Mouse (Mus musculus): Measurements from ENCODE around the gene Tmem132c.
A peak's percentile ranks its signal among the peaks of the same experiment; 100 is the strongest.

Tmem132c gene

DNA sequence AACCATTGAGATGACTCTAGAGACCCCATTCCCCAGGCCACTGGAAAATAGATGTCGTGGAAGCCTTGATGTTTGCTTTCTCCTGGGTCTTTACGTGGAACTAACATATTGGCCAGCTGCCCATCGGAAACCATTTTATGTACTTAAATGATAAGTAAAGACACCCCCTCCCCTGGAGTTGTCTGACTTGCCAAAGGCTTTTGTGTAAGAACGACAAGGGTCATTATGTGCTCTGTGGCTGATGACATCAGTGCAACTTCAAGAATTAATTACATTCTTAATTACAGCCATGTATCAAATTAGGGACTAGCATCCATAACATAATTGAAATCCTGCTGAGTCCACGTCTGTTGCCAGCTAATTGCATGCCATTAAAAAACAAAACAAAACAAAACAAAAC, 45.3 kb downstream of the Tmem132c start:
- DNase-seq = no peak

DNA sequence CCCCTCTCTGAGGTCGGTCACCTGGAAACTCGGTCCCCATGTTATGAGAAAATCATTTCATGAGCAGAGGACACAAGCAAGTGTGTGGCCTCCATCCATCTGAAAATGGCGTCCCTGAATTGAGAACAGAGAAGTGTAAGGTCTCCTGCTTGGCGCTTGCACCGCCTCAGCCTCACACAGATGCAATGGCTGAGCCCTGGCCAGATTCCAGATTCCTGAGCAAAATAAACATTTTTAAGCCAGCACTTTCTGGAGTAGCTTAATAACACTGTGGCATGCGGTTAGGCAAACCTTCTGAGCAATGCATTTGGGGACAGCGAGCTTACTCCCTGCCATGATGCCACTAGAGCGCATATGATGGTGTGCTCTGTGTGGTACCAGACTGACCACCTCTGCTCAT, 48.1 kb downstream of the Tmem132c start:
- DNase-seq = no peak

DNA sequence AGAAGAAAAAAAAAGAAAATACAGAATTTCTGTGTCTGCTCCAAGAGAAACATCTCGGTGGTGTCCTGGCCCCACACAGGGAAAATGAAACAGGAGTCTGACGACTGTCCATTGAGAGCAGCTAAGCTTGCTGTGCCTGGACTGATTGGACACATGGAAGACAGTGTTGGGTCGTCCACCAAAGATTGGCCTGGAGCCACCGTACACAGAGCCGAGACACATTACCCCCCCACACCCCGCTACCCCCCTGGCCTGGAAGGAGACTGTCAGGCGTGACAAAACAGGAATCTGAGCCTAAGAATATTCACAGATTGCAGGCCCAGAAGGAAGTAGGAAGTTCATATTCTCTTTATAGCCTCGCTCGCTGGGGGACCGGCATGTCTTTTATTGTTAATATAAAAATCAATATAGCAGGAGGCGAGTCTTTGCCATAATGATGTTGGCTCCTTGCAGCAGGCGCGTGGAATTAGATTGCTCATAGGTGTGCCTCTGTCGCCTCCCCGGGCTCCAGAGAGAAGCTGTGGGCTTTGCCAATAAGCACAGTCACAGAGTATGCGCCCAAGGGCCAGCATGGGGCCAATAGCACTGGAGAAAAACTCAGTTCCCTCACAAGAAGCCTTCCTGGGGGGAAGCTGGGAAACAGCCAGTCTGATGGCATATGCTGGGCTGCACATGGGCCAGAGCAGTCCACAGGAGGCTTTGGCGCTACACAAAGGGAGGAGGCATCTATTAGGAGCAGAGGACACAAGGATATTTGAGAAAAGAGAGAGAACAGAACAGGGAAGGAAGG, 49.0 kb downstream of the Tmem132c start:
- peak; percentile 88 for DNase-seq

DNA sequence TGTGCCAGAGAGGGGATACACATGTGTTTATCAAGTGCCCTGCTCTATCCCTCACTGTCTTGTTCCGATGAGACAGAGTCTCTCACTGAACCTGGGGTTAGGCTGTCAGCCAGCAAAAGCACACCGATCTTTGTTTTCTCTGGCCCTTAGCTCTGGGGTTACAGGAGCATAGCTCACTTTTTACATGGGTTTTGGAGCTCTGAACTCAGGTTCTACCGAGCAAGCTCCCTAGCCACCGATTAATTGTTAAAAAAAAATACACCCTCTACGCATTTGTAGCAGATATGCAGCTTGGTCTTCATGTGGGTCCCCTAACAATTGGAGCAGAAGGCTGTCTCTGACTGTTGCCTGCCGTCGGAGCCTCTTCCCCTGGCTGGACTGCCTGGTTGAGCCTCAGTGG, 50.0 kb downstream of the Tmem132c start:
- DNase-seq = no peak

DNA sequence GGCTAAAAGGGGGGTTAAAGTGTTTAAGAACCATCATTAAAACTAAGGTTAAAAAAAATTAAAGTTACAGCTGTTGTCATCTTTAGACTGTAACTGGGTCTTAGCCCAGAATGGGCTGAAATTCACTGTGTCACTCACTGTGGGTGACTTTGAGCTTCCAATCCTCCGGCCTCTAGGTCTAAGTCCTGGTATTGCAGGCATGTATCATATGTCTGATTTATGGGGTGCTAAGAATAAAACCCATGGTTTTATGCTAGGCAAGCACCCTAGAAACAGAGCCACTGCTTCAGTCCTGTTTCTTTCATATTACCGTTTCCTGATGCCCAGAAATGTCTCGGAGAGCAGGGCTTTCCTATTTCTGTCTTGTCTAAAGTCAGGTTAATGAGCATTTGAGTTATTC, 52.1 kb downstream of the Tmem132c start:
- DNase-seq = no peak

DNA sequence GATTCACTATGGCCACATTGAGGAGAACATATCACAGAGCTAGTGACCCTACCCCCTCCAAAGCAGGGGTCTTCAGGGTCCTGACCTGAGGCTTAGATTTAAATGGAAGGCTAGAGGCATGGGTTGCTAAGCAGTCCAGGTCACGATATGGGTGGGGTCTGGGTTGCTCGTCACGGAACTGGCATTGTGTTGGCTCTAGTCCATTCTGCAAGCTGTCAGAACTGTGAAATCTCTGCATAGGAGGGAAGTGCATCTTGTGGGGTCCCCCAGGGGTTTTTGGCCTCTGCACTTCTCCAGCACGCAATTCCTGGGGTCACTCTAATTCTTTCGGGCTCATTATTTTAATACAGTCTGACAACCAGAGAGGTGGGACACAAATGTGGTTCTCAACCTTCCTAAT, 55.9 kb downstream of the Tmem132c start:
- DNase-seq = no peak

DNA sequence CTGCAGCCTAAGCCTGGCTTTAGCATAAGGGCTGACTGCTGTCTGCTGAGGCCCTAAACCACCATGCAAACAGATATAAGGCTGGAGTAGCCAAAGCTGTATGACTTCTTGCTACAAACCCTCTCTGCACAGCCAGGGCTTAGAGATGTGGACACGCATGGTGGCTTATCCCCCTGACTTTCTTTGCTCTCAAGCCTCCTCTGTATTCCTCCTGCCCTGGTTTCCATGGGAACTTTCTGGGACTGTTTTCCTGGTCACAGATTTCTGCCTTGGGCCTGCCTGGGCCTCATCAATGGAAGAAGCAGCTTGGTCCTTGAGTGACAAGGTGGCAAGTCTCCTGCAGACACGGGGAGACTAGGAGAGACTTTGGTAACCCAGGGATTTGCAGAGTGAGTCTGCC, 56.5 kb downstream of the Tmem132c start:
- no peak for DNase-seq

DNA sequence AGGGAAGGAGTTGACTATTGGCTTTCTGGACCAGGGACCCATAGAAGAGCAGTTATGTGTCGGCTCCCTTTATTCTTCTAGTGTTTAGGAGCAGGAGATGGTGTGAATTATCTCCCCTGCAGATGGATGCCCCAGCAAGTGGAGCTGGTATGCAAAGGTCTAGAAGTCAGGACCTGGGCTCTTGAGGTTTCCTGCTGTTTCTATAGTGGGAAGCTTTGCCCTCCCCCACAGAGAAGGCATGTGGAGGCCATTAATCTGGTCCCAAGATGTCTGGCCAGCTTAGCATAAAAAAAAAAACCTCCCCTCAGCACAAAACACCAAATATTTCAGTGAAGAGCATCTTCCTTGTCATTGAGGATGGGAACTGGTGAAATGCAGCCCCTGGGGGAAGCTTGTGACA, 57.4 kb downstream of the Tmem132c start:
- no peak for DNase-seq

DNA sequence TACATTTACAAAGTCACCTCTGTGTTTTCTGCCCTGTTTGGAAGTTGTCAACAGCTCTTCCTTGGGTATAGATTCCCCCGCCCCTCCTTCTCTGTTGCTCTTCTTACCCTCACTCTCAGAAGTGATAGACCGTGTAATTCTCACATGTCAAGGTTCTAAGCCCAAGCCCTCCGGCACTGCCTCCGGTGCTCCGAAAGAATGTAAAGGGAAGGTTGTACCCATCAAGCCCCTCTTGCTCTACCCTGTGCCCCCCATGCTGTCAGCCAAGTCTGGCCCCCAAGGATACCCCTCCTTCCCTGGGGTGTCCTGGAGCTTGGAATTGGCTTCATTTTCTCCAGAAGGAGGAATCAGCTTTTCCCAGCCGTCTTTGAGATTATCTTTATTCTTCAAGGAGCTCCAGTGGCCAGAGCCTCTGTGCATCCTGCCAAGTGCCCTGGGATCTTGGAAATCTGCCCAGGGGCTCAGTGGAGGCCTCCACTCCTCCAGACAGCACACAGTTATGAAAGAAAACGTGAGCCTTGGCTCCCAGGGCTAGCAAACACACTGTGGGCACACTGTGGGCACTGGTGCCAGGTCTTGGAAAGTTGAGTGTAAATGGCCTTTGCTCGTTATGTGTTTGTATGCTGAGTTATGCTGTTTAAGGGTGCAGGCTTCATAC, 59.1 kb downstream of the Tmem132c start:
- DNase-seq = peak; percentile 66

DNA sequence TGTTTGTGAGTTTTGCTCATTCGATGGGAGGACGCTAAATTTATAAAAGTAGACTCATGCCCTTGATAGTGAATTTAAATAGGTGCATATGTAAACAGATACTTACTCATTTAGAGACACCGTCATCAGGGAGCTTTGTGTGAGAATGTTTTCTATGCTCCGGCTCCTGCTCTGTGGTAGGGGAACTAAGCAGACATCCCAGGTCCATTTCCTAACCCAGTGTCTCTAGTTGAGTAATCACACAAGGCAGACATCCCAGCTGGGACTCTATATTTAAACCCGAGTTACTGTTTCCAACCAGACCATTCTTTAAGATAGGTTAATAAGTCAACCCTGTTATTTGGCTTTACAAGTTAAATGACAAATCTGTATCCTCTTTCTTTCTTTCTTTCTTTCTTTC, 63.7 kb downstream of the Tmem132c start:
- no peak for DNase-seq

DNA sequence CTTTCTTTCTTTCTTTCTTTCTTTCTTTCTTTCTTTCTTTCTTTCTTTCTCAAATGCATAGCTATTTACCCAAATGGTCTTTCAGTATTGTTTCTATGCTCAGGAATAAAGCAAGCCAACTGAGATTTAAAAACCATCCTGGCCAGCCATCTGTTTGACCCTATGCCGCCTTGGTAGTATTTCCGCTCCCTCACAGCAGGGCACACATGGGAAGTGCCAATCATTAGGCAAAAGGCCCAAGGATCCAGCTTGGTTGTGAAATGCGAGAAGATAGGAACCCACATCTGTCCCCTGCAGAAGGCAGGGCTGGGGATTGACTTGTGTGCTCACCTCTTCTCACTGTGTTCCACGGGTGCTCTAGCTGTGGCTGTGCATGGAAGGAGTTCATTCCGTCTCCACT, 64.1 kb downstream of the Tmem132c start:
- DNase-seq = peak; percentile 80

DNA sequence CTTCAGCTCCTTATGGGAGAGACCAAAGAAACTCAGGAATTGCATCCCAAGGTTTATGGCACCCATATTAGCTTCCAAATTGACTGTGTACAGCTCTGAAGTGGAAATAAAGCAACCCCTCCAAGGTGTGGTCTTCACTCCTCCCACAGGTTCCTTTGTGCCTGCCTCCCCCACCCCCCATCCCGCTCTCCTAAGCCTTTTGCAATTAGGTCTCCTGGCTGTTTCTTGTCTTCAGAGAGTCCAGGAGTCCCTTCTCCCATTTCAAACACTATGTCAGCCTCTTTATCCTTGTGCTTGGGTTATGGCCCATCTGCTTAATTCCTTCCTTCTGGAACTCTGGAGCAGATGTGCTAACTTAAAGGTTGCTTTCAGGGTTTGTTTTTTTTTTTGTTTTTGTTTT, 65.1 kb downstream of the Tmem132c start:
- DNase-seq = no peak

DNA sequence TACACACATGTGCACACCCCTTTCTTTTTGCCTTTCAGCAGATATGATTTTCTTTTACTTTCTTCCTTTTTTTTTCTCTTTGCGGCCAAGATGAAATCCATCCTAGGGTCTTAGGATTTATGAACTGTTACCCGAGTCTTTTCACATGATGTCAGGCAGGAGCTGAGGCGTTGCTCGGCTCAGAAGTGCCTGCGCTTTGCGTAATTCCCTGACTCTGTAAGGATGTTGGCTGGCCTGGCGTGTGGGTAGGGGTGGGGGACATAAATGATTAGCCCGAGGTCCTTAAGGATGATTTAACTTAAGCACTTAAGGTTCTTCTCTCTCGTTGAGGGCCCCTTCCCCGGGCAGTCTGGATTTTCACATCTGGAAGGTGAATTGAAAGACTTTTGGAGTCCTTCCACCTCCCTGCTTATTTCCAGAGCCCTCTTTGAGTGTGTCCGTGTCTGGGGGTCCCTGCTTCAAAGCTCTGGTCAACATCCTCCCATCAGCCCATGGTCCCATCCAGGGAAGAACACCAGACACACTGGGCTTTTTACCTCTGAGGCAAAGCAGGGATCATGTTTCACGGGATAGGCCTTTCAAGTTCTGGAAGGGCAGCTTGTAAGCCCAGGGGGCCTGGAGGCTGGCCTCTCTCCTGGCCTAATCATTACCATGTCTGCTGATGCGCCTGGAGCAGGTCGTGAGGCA, 68.9 kb downstream of the Tmem132c start:
- DNase-seq = no peak

DNA sequence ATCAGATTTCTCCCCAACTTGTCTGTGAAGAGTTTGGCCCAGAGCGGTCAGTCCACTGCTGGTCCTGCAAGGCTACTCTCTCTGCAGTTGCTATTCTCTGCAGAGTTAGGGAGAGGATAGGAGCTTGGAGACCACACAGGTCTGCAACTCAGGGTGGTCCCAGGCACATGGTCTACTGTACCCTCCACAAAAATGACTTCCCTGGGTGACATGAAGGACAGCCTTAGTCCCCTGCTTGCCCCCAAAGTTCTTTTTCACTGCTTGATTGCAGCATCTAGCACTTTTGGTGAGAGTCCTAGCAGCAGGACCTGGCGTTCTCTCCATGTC, 69.4 kb downstream of the Tmem132c start:
- no peak for DNase-seq

DNA sequence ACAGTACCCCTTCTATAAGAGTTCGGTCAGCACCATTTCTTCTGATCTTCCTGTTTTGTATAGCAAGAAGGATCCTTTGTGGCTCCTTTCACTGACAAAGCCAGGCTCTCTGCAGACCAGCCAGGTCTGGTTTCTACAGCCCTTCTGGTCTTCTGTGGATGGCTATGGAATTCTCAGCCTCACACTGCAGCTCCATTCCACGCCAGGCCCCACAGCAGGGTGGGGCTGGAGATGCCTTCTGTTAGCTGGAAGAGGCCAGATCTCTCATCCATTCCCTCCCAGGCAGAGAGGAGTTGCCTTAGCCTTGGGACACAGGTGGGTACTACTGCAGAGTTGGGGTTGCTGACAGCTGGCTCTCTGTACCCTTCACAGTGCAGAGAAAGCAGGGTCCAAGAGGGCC, 72.0 kb downstream of the Tmem132c start:
- peak; percentile 51 for DNase-seq

DNA sequence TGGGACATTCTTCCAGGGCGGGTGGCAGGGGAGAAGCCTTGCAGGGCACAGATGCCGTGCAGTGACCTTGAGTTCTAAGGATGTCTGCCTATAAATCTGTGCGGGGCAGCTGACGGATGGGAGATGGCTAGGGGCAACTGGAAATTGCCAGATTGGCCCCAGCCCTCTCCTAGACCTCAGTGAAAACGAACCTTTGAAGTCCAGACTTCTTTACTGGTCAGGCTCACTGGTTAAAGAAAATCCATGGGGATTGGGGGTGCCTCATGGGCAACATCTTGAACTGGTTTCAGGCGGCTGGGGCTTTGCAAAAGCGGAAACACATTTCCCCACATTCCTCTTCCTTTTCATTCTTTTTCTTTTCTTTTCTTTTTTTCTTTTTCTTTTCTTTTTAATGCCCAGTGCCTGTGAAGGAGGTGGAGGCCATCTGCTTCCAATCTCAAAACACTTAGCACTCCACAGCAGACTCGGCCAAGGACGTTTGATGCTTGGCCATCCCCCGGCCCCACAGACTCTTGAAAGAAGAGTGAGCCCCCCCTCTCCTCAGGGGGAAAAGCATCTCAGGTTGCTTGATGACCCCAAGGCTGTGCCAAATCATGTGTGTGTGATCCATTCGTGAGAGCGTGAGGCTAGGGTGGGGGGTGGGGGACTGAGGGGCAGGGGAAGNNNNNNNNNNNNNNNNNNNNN, 77.6 kb downstream of the Tmem132c start:
- DNase-seq = no peak

DNA sequence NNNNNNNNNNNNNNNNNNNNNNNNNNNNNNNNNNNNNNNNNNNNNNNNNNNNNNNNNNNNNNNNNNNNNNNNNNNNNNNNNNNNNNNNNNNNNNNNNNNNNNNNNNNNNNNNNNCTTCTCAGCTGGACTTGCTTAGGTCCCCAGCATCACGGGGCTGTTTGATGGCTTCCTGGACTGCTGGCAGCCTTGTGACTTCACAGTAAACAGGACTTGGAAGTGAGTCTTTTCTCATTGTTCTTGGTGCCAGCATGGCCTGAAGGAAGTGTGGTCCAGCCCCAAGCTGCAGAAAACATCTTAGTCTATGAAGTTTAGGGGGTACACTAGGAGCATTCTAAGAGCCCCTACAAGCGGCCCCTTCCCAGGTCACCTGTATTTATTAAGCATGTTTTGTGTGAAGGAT, 83.0 kb downstream of the Tmem132c start:
- DNase-seq = no peak

DNA sequence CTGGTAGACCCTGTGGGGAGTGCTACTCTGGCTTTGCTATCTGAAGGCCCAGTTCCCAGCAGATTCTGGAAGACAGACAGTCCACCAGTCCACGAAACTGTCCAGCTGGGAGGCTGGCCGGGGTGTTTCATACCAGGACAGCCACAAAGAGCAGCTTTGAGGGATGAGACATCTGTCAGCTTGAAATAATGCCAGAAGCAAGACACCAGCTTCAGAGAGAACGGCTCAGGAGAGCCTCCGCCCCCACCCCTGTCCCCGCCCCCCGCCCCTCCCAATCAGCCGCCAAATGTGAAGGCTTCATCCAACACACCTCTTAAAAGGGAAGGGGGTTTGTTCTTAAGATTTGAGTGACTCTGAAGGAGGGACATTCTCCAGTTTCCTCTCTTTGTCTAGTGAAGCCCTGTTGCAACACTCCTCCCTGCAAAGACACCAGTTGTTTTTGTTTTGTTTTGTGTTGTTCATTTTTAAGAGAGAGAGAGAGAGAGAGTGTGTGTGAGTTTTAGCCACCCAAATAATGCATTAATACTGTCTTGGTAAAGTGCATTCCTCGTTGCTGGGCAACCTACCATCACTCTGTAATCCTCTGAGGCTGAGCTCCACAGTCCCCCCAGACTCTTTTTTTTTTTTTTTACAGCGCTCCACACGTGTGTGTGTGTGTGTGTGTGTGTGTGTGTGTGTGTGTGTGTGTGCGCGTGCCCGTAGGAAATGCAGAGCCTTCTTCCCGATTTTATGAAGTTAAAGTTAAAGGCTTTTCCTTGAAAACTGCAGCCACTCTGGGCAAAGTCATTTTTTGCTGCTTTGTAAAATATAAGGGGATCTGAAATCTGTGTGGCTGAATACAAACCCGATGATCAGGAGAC, 94.7 kb downstream of the Tmem132c start:
- DNase-seq = no peak

DNA sequence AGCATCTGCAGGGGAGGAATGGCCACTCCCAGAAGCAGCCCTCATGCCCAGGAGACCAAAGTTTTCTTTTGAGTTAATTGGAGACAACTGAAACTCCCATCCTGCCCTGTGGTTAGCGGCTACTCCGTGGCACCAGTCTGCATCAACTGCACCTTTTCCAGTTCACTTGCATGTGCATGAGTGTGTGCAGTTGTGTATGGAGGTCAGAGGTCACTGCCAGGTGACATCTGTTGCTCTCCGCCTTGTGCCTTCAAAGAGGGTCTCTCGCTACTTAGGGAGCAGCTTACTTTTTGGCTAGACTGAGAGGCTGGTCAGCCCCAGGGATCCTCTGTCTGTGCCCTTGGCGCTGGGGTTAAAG, 95.3 kb downstream of the Tmem132c start:
- no peak for DNase-seq

DNA sequence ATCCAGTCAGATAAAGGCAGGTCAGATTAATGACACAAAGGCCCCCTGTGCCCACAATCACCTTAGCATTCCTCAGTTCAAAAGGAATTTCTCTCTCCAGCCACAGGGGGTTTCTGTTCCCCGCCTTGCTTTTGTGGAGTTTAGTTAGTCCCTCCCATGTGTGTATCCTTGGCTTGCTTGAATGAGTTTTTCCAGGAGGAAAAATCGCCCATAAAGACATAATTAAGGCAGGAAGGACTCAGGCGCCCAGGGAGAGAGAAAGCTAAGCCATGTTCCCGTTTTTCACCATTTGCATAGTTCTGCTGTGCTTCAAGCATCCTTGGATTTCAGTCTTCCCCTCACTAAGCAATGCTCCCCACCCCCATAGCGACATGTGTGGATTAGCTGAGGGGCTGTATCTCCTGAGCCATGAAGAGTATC, 97.4 kb downstream of the Tmem132c start:
- DNase-seq = no peak

DNA sequence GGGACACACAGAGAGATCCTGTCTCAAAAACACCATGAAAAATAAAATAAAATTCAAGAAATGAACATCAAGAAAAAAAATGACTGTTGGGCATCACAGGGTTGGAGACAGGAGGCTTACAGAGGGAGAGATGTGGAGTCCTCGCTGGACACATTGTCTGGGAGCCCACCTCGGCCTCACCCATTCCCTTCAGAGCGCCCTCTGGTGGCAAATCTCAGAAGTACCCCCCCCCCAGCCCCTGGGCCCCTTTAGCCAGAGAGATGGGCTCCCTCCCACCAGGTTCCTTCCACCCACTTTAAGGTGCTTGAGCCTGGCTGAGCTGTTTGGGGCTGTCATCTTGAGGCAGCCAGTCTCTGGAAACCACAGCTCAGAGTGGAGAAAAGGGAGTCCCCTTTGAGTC, 99.5 kb downstream of the Tmem132c start:
- no peak for DNase-seq

DNA sequence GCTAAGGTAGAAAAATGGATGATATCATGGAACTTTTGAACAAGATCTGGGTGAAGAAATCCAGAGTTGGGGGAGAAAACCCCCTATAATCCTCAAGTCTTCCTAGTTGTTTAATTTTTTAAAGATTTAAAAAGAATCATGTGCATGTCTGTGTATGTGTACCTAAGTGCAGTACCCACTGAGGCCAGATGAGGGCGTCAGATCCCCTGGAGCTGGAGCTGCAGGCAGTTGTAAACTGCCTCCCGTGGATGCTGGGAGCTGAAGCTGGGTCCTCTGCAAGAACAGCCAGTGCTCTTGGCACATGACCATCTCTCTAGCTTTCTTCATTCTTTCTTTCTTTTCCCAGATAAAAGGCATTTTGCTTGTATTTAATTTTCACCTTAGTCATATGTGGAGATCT, 103.1 kb downstream of the Tmem132c start:
- DNase-seq = no peak

DNA sequence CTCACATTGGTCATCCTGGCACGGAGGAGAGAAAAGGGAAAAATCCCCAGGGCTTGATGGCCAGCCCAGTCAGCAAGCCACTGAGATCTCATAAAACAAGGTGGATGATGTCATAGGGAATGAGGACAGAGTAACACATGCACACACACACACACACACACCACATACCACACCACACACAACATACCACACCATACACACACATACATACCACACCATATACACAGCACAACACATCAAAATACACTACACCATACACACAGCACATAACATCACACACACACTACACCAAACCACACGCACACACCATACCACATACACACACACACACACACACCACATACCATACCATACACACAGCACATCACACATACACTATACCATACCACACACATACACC, 104.8 kb downstream of the Tmem132c start:
- DNase-seq = no peak
